Mouse (Mus musculus) forebrain, embryonic 12.5 days (tissue): Measurements from ENCODE around the gene Oxt. TPM values are rescaled to one million over a fixed set of nuclear protein-coding genes. Genes with fewer than 3 reads are reported as not detected.

Source experiments
- ATAC-seq: fragments of 200-750 bp; cut with Nextera tagmentation; 2 replicates; pipeline ENCODE4 v1.8.0; 2017; ENCODE audit warnings: moderate TSS enrichment; ENCODE audit not compliant: low FRiP score
- H3K27ac ChIP-seq: fragments of 300-500 bp; sonication (generic); 2 replicates; pipeline ENCODE4 v1.5.1; 2016; ENCODE audit warnings: mild to moderate bottlenecking
- H3K27me3 ChIP-seq: fragments of 300-500 bp; sonication (generic); 2 replicates; pipeline ENCODE4 v1.6.1; 2016; ENCODE audit warnings: mild to moderate bottlenecking
- H3K36me3 ChIP-seq: fragments of 300-500 bp; sonication (generic); replicated peaks from 2 replicates; pipeline ENCODE4 v1.6.1; 2016; ENCODE audit warnings: mild to moderate bottlenecking
- H3K4me1 ChIP-seq: fragments of 300-500 bp; sonication (generic); 2 replicates; pipeline ENCODE4 v1.6.1; 2016
- H3K4me2 ChIP-seq: fragments of 300-500 bp; sonication (generic); 2 replicates; pipeline ENCODE4 v1.6.1; 2016; ENCODE audit warnings: mild to moderate bottlenecking, moderate library complexity
- H3K4me3 ChIP-seq: fragments of 300-500 bp; sonication (generic); replicated peaks from 2 replicates; pipeline ENCODE4 v1.5.1; 2016; ENCODE audit warnings: mild to moderate bottlenecking
- H3K9ac ChIP-seq: fragments of 300-500 bp; sonication (generic); 2 replicates; pipeline ENCODE4 v1.6.1; 2016; ENCODE audit warnings: mild to moderate bottlenecking
- H3K9me3 ChIP-seq: fragments of 300-500 bp; sonication (generic); 2 replicates; pipeline ENCODE4 v1.6.1; 2016
- WGBS: fragments of 180-500 bp; shearing (Covaris S2); methylation state at CpG from one replicate; pipeline ENCODE4 v1.1.7; 2016; 5-methylcytosine and 5-hydroxymethylcytosine counted together
- polyA plus RNA-seq: library from polyadenylated mRNA; unstranded; fragments of >200 nt; fragmentation: Nextera tagmentation; extraction: Ambion mirVana; gene quantifications from 2 replicates; pipeline ENCODE4 v1.2.1, GENCODE M21; 2016

The Oxt gene
- polyA plus RNA-seq: not detected in 2 replicates

- Histone ChIP-seq H3K4me2 (peak within 1 kb of the TSS; percentile 50), H3K9ac (0 out of 2 replicates have a peak within 1 kb of the TSS, but pooled peaks have one; percentile 21), H3K27ac (no peak within 1 kb of the TSS), H3K36me3 (no peaks in the 10 kb centered on the region), H3K4me1 (peaks cover 26% of the 10 kb centered on the region), H3K4me3 (peak within 1 kb of the TSS; percentile 30), H3K9me3 (no peaks in the 10 kb centered on the region), H3K27me3 (peaks cover 70% of the 10 kb centered on the region)
- 40% methylated on average over 9 of the region's 9 CpGs for WGBS
- 0 out of 2 replicates have a peak, but pooled peaks have one; percentile 36 for ATAC-seq
Measured at GRCm38 (mm10) chr2:130575873-130576272, at the start of gene Oxt. Gene Oxt, plus strand, starts transcription at chr2:130576173.

- no peak overlapping the region for H3K9ac ChIP-seq
- H3K27ac ChIP-seq: no peak overlapping the region
- H3K4me2 ChIP-seq: no peak overlapping the region
- H3K36me3 ChIP-seq: peaks cover 49% of the 10 kb centered on the region
- H3K4me3 ChIP-seq: no peak overlapping the region
- no peaks in the 10 kb centered on the region for H3K9me3 ChIP-seq
- 82% methylated on average over 6 of the region's 6 CpGs for WGBS
- H3K4me1 ChIP-seq: no peaks in the 10 kb centered on the region
- ATAC-seq: no peak
- no peaks in the 10 kb centered on the region for H3K27me3 ChIP-seq
Measured at GRCm38 (mm10) chr2:130528457-130528856, 47.5 kb upstream of the Oxt start.

- H3K27ac ChIP-seq: no peak overlapping the region
- no peak overlapping the region for H3K4me2 ChIP-seq
- H3K9ac ChIP-seq: no peak overlapping the region
- no peaks in the 10 kb centered on the region for H3K9me3 ChIP-seq
- no peaks in the 10 kb centered on the region for H3K27me3 ChIP-seq
- no peak for ATAC-seq
- H3K4me1 ChIP-seq: no peaks in the 10 kb centered on the region
- WGBS: 95% methylated on average over 2 of the region's 2 CpGs
- peaks cover 50% of the 10 kb centered on the region for H3K36me3 ChIP-seq
- no peak overlapping the region for H3K4me3 ChIP-seq
Measured at GRCm38 (mm10) chr2:130529290-130529689, 46.7 kb upstream of the Oxt start.

GRCm38 (mm10) chr2:130529925-130530324 lies 46.0 kb upstream of the Oxt start:
- H3K4me3 ChIP-seq: no peak overlapping the region
- no peak for ATAC-seq
- H3K36me3 ChIP-seq: peaks cover 49% of the 10 kb centered on the region
- WGBS: 86% methylated on average over 7 of the region's 7 CpGs
- no peak overlapping the region for H3K27ac ChIP-seq
- H3K27me3 ChIP-seq: no peaks in the 10 kb centered on the region
- no peak overlapping the region for H3K9ac ChIP-seq
- no peaks in the 10 kb centered on the region for H3K4me1 ChIP-seq
- H3K9me3 ChIP-seq: no peaks in the 10 kb centered on the region
- H3K4me2 ChIP-seq: no peak overlapping the region

- peaks cover 51% of the 10 kb centered on the region for H3K36me3 ChIP-seq
- WGBS: 95% methylated on average over 2 of the region's 2 CpGs
Measured at GRCm38 (mm10) chr2:130532201-130532600, 43.8 kb upstream of the Oxt start.

GRCm38 (mm10) chr2:130535017-130535416 lies 41.0 kb upstream of the Oxt start:
- H3K9me3 ChIP-seq: no peaks in the 10 kb centered on the region
- WGBS: 91% methylated on average over 6 of the region's 6 CpGs
- no peak overlapping the region for H3K9ac ChIP-seq
- H3K27me3 ChIP-seq: no peaks in the 10 kb centered on the region
- no peaks in the 10 kb centered on the region for H3K4me1 ChIP-seq
- H3K4me2 ChIP-seq: no peak overlapping the region
- H3K4me3 ChIP-seq: no peak overlapping the region
- H3K27ac ChIP-seq: no peak overlapping the region
- peaks cover 70% of the 10 kb centered on the region for H3K36me3 ChIP-seq
- no peak for ATAC-seq

More at GRCm38 (mm10) chr2:130532201-130532600, 43.8 kb upstream of the Oxt start:
- no peaks in the 10 kb centered on the region for H3K9me3 ChIP-seq
- H3K27me3 ChIP-seq: no peaks in the 10 kb centered on the region
- no peak overlapping the region for H3K27ac ChIP-seq
- no peak for ATAC-seq
- H3K4me2 ChIP-seq: no peak overlapping the region
- no peak overlapping the region for H3K4me3 ChIP-seq
- H3K4me1 ChIP-seq: no peaks in the 10 kb centered on the region
- no peak overlapping the region for H3K9ac ChIP-seq

- H3K9ac ChIP-seq: no peak overlapping the region
- H3K36me3 ChIP-seq: peaks cover 84% of the 10 kb centered on the region
- 65% methylated on average over 3 of the region's 3 CpGs for WGBS
- no peaks in the 10 kb centered on the region for H3K9me3 ChIP-seq
- no peak overlapping the region for H3K4me2 ChIP-seq
- no peaks in the 10 kb centered on the region for H3K4me1 ChIP-seq
- H3K27ac ChIP-seq: no peak overlapping the region
- no peak for ATAC-seq
- H3K4me3 ChIP-seq: no peak overlapping the region
- no peaks in the 10 kb centered on the region for H3K27me3 ChIP-seq
Measured at GRCm38 (mm10) chr2:130536890-130537289, 39.1 kb upstream of the Oxt start.

- H3K36me3 ChIP-seq: peaks cover 85% of the 10 kb centered on the region
- WGBS: 93% methylated on average over 8 of the region's 8 CpGs
- no peak for ATAC-seq
Measured at GRCm38 (mm10) chr2:130538876-130539546, 37.0 kb upstream of the Oxt start.

GRCm38 (mm10) chr2:130540266-130540665 lies 35.7 kb upstream of the Oxt start:
- Histone ChIP-seq H3K36me3 (peaks cover 87% of the 10 kb centered on the region), H3K4me1 (no peaks in the 10 kb centered on the region)

More at GRCm38 (mm10) chr2:130538876-130539546, 37.0 kb upstream of the Oxt start:
- H3K4me1 ChIP-seq: no peaks in the 10 kb centered on the region
- no peak overlapping the region for H3K4me2 ChIP-seq
- no peak overlapping the region for H3K27ac ChIP-seq
- no peaks in the 10 kb centered on the region for H3K27me3 ChIP-seq
- no peak overlapping the region for H3K4me3 ChIP-seq
- no peak overlapping the region for H3K9ac ChIP-seq
- H3K9me3 ChIP-seq: no peaks in the 10 kb centered on the region

GRCm38 (mm10) chr2:130546957-130547356 lies 29.0 kb upstream of the Oxt start:
- no peak overlapping the region for H3K9ac ChIP-seq
- ATAC-seq: no peak
- no peak overlapping the region for H3K4me2 ChIP-seq
- 88% methylated on average over 8 of the region's 8 CpGs for WGBS
- no peak overlapping the region for H3K4me3 ChIP-seq
- H3K4me1 ChIP-seq: no peaks in the 10 kb centered on the region
- H3K27me3 ChIP-seq: no peaks in the 10 kb centered on the region
- H3K36me3 ChIP-seq: peaks cover 89% of the 10 kb centered on the region
- no peak overlapping the region for H3K27ac ChIP-seq
- no peaks in the 10 kb centered on the region for H3K9me3 ChIP-seq

More at GRCm38 (mm10) chr2:130540266-130540665, 35.7 kb upstream of the Oxt start:
- Histone ChIP-seq H3K4me2 (no peak overlapping the region), H3K9ac (no peak overlapping the region), H3K27ac (no peak overlapping the region), H3K4me3 (no peak overlapping the region), H3K9me3 (no peaks in the 10 kb centered on the region), H3K27me3 (no peaks in the 10 kb centered on the region)
- WGBS: 95% methylated on average over 9 of the region's 9 CpGs
- no peak for ATAC-seq

- no peaks in the 10 kb centered on the region for H3K9me3 ChIP-seq
- no peak overlapping the region for H3K4me2 ChIP-seq
- H3K36me3 ChIP-seq: peaks cover 73% of the 10 kb centered on the region
- no peaks in the 10 kb centered on the region for H3K27me3 ChIP-seq
- WGBS: 89% methylated on average over 7 of the region's 7 CpGs
- H3K4me3 ChIP-seq: no peak overlapping the region
- H3K9ac ChIP-seq: no peak overlapping the region
- H3K27ac ChIP-seq: no peak overlapping the region
- H3K4me1 ChIP-seq: no peaks in the 10 kb centered on the region
- no peak for ATAC-seq
Measured at GRCm38 (mm10) chr2:130554841-130555240, 21.1 kb upstream of the Oxt start.

- no peaks in the 10 kb centered on the region for H3K4me1 ChIP-seq
- ATAC-seq: no peak
- no peak overlapping the region for H3K4me3 ChIP-seq
- peaks cover 60% of the 10 kb centered on the region for H3K36me3 ChIP-seq
- 86% methylated on average over 1 of the region's 1 CpGs for WGBS
- H3K9me3 ChIP-seq: no peaks in the 10 kb centered on the region
- no peak overlapping the region for H3K27ac ChIP-seq
- no peak overlapping the region for H3K4me2 ChIP-seq
- H3K9ac ChIP-seq: no peak overlapping the region
- no peaks in the 10 kb centered on the region for H3K27me3 ChIP-seq
Measured at GRCm38 (mm10) chr2:130556292-130556691, 19.7 kb upstream of the Oxt start.

GRCm38 (mm10) chr2:130557462-130557861 lies 18.5 kb upstream of the Oxt start:
- Histone ChIP-seq H3K27me3 (no peaks in the 10 kb centered on the region), H3K36me3 (peaks cover 48% of the 10 kb centered on the region)
- 93% methylated on average over 2 of the region's 2 CpGs for WGBS

More at GRCm38 (mm10) chr2:130557462-130557861, 18.5 kb upstream of the Oxt start:
- no peak overlapping the region for H3K4me3 ChIP-seq
- H3K9me3 ChIP-seq: no peaks in the 10 kb centered on the region
- ATAC-seq: no peak
- H3K4me1 ChIP-seq: no peaks in the 10 kb centered on the region
- no peak overlapping the region for H3K4me2 ChIP-seq
- no peak overlapping the region for H3K27ac ChIP-seq
- no peak overlapping the region for H3K9ac ChIP-seq
